Mouse (Mus musculus): ENCODE data around the gene Vrtn. TPM values are rescaled to one million over a fixed set of nuclear protein-coding genes. Genes with fewer than 3 reads are reported as not detected.

The Vrtn gene
- not detected in 2 replicates for polyA plus RNA-seq (2015; fragmentation: Nextera tagmentation; extraction: Ambion mirVana)

DNA sequence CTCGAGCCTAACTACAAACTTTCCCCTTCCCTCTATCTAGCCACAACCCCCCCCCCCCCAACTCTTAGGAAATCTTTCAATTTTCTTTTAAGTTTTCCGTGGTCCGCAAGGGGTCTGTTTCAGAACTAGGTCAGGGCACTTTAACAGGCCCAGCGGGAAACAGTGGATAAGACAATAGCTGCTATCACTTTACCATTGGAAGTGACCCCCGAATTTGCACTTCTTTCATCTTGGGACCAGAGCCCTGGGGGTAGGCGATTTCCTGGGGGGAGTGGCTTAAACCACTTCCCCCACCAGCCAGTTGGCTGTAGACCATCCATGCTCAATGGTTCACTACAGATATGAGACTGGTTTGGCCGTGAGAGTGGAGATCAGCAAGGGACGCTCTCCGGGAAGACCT, at the start of gene Vrtn:
TSS of gene Vrtn (plus strand) at position 366 of the 400 bp plus-strand sequence.
- H3K9ac ChIP-seq (replicated peaks) = no peak within 1 kb of the TSS
- no peaks in the 10 kb centered on the region for H3K4me1 ChIP-seq (ENCODE audit: insufficient read depth)
- TF ChIP-seq CTCF (IDR thresholded peaks at IDR 0.05; ENCODE audit: low read depth) (no peak), EP300 (IDR thresholded peaks at IDR 0.05; ENCODE audit: low read depth) (no peak)
- DNase-seq (no peak), ATAC-seq (no peak)
- H3K9me3 ChIP-seq (ENCODE audit: low read length) = no peaks in the 10 kb centered on the region
- no peak within 1 kb of the TSS for H3K4me2 ChIP-seq (ENCODE audit: low read depth, low read length)
- H3K4me3 ChIP-seq (ENCODE audit: low read depth, low read length) = no peak within 1 kb of the TSS
- no peak within 1 kb of the TSS for H3K27ac ChIP-seq (ENCODE audit: low read depth)
- H3K36me3 ChIP-seq (replicated peaks; ENCODE audit: insufficient read depth, low read length) = no peaks in the 10 kb centered on the region
- peaks cover 34% of the 10 kb centered on the region for H3K27me3 ChIP-seq (ENCODE audit: insufficient read depth, low read length)
- WGBS (ENCODE audit: insufficient replicate concordance) = 12% methylated on average over 9 of the region's 9 CpGs

GRCm38 (mm10) chr12:84598324-84598723, 42.5 kb upstream of the Vrtn start:
- H3K9me3 ChIP-seq (ENCODE audit: low read length) = no peaks in the 10 kb centered on the region
- no peak overlapping the region for H3K4me2 ChIP-seq (ENCODE audit: low read depth, low read length)
- 26% methylated on average over 8 of the region's 8 CpGs for WGBS (ENCODE audit: insufficient replicate concordance)
- H3K27me3 ChIP-seq (ENCODE audit: insufficient read depth, low read length) = no peaks in the 10 kb centered on the region; the same call in 1 of the 2 replicates
- no peaks in the 10 kb centered on the region for H3K4me1 ChIP-seq (ENCODE audit: insufficient read depth)
- no peak overlapping the region for H3K9ac ChIP-seq (replicated peaks)
- no peak overlapping the region for H3K27ac ChIP-seq (ENCODE audit: low read depth)
- TF ChIP-seq EP300 (IDR thresholded peaks at IDR 0.05; ENCODE audit: low read depth) (no peak), CTCF (IDR thresholded peaks at IDR 0.05; ENCODE audit: low read depth) (no peak)
- no peaks in the 10 kb centered on the region; the same call in 1 of the 2 replicates for H3K36me3 ChIP-seq (replicated peaks; ENCODE audit: insufficient read depth, low read length)
- no peak for DNase-seq
- ATAC-seq = no peak
- no peak overlapping the region for H3K4me3 ChIP-seq (ENCODE audit: low read depth, low read length)

DNA sequence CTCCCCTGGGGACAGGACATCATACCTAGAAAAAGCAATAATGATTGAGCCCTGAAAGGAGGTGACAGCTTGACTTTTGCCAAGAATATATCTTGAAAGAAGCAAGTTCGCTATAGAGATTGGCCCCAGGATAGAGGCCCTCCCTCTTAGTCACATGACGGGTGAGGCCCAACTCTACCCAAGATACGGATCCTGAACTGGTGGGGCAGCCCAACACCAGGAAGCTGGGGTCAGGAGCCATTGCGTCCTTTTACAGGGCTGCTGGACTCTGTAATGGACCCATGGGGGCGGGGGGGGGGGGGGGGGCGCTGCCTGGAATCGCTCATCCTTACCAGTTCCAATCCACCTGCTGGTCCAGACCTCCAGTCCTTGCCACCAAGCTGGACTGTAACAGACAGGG, 36.8 kb upstream of the Vrtn start:
- no peak overlapping the region for H3K4me3 ChIP-seq (ENCODE audit: low read depth, low read length)
- TF ChIP-seq EP300 (IDR thresholded peaks at IDR 0.05; ENCODE audit: low read depth) (no peak), CTCF (IDR thresholded peaks at IDR 0.05; ENCODE audit: low read depth) (no peak)
- H3K27ac ChIP-seq (ENCODE audit: low read depth) = no peak overlapping the region
- H3K36me3 ChIP-seq (replicated peaks; ENCODE audit: insufficient read depth, low read length) = peaks cover 4% of the 10 kb centered on the region; the same call in 1 of the 2 replicates
- H3K27me3 ChIP-seq (ENCODE audit: insufficient read depth, low read length) = no peaks in the 10 kb centered on the region
- H3K4me2 ChIP-seq (ENCODE audit: low read depth, low read length) = no peak overlapping the region
- H3K4me1 ChIP-seq (ENCODE audit: insufficient read depth) = no peaks in the 10 kb centered on the region
- WGBS (ENCODE audit: insufficient replicate concordance) = 88% methylated on average over 5 of the region's 7 CpGs
- H3K9ac ChIP-seq (replicated peaks) = no peak overlapping the region
- no peaks in the 10 kb centered on the region for H3K9me3 ChIP-seq (ENCODE audit: low read length)
- DNase-seq (no peak), ATAC-seq (no peak)

GRCm38 (mm10) chr12:84605860-84606259, 35.0 kb upstream of the Vrtn start:
- DNase-seq (no peak), ATAC-seq (no peak)
- H3K27ac ChIP-seq (ENCODE audit: low read depth) = no peak overlapping the region
- H3K4me3 ChIP-seq (ENCODE audit: low read depth, low read length) = no peak overlapping the region
- H3K36me3 ChIP-seq (replicated peaks; ENCODE audit: insufficient read depth, low read length) = peaks cover 4% of the 10 kb centered on the region; the same call in 1 of the 2 replicates
- H3K9me3 ChIP-seq (ENCODE audit: low read length) = no peaks in the 10 kb centered on the region
- H3K9ac ChIP-seq (replicated peaks) = no peak overlapping the region
- no peaks in the 10 kb centered on the region for H3K27me3 ChIP-seq (ENCODE audit: insufficient read depth, low read length)
- WGBS (ENCODE audit: insufficient replicate concordance) = 74% methylated on average over 7 of the region's 7 CpGs
- TF ChIP-seq EP300 (IDR thresholded peaks at IDR 0.05; ENCODE audit: low read depth) (no peak), CTCF (IDR thresholded peaks at IDR 0.05; ENCODE audit: low read depth) (peak; percentile 51)
- no peak overlapping the region for H3K4me2 ChIP-seq (ENCODE audit: low read depth, low read length)
- no peaks in the 10 kb centered on the region for H3K4me1 ChIP-seq (ENCODE audit: insufficient read depth)

DNA sequence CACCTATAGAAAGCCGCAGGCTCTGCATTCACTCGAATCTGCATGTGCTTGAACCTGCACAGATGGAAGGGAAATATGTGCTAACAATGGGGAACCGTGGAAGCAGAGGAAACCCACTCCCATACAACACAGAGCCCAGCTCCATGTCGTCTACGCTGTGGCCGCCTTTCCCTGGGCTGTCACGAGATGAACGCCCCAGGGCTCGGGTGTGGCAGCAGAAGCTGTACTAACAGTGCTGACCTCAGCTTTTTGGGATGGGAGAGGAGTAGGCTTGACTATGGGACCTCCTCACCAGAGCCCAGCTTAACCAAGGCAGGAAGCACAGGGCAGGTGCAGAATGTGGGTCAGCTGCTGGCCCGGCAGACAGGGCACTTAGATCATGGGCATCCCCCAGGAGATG, 29.1 kb upstream of the Vrtn start:
- WGBS (ENCODE audit: insufficient replicate concordance) = 80% methylated on average over 10 of the region's 10 CpGs
- TF ChIP-seq EP300 (IDR thresholded peaks at IDR 0.05; ENCODE audit: low read depth) (no peak), CTCF (IDR thresholded peaks at IDR 0.05; ENCODE audit: low read depth) (no peak)
- DNase-seq = no peak
- no peak overlapping the region for H3K4me2 ChIP-seq (ENCODE audit: low read depth, low read length)
- ATAC-seq = no peak
- no peak overlapping the region for H3K9ac ChIP-seq (replicated peaks)
- no peaks in the 10 kb centered on the region for H3K9me3 ChIP-seq (ENCODE audit: low read length)
- no peak overlapping the region for H3K27ac ChIP-seq (ENCODE audit: low read depth)
- 0 out of 2 replicates have a peak, but pooled peaks cover 4% of the 10 kb centered on the region for H3K36me3 ChIP-seq (replicated peaks; ENCODE audit: insufficient read depth, low read length)
- H3K4me1 ChIP-seq (ENCODE audit: insufficient read depth) = peaks cover 2% of the 10 kb centered on the region; the same call in 1 of the 2 replicates
- H3K4me3 ChIP-seq (ENCODE audit: low read depth, low read length) = no peak overlapping the region
- H3K27me3 ChIP-seq (ENCODE audit: insufficient read depth, low read length) = no peaks in the 10 kb centered on the region

DNA sequence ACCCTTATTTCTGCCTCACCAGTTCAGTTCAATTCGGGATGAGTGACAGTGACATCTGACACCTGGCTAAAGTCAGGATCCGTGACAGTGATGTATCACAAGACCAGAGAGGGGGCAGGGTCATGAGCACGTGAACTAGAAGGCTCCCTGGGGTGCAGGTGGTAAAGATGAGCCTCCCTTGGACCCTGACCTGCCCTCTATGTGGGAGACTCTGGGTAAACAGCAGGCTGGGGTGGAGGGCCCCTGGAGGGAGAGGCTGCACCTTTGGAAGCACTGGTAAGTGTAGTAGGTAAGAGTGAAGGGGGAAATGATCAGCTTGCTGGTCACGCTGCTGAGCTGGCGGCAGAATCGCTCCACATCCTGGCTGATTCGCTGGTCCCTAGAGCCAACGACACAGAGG, 28.3 kb upstream of the Vrtn start:
- no peak for DNase-seq
- WGBS (ENCODE audit: insufficient replicate concordance) = 70% methylated on average over 8 of the region's 8 CpGs
- Histone ChIP-seq H3K4me1 (ENCODE audit: insufficient read depth) (peaks cover 5% of the 10 kb centered on the region; the same call in 1 of the 2 replicates), H3K27ac (ENCODE audit: low read depth) (no peak overlapping the region), H3K4me2 (ENCODE audit: low read depth, low read length) (no peak overlapping the region), H3K9ac (replicated peaks) (no peak overlapping the region), H3K27me3 (ENCODE audit: insufficient read depth, low read length) (no peaks in the 10 kb centered on the region), H3K9me3 (ENCODE audit: low read length) (no peaks in the 10 kb centered on the region), H3K36me3 (replicated peaks; ENCODE audit: insufficient read depth, low read length) (0 out of 2 replicates have a peak, but pooled peaks cover 2% of the 10 kb centered on the region), H3K4me3 (ENCODE audit: low read depth, low read length) (no peak overlapping the region)
- no peak for ATAC-seq
- TF ChIP-seq CTCF (IDR thresholded peaks at IDR 0.05; ENCODE audit: low read depth) (no peak), EP300 (IDR thresholded peaks at IDR 0.05; ENCODE audit: low read depth) (no peak)
